Mouse (Mus musculus): ENCODE data around the gene Upb1. TPM values are rescaled to one million over a fixed set of nuclear protein-coding genes. Genes with fewer than 3 reads are reported as not detected.
A peak's percentile ranks its signal among the peaks of the same experiment; 100 is the strongest.

Gene Upb1
- total and polyA plus RNA-seq, 3 experiments, result 1.3 to 2.0 (median 1.6) TPM

DNA sequence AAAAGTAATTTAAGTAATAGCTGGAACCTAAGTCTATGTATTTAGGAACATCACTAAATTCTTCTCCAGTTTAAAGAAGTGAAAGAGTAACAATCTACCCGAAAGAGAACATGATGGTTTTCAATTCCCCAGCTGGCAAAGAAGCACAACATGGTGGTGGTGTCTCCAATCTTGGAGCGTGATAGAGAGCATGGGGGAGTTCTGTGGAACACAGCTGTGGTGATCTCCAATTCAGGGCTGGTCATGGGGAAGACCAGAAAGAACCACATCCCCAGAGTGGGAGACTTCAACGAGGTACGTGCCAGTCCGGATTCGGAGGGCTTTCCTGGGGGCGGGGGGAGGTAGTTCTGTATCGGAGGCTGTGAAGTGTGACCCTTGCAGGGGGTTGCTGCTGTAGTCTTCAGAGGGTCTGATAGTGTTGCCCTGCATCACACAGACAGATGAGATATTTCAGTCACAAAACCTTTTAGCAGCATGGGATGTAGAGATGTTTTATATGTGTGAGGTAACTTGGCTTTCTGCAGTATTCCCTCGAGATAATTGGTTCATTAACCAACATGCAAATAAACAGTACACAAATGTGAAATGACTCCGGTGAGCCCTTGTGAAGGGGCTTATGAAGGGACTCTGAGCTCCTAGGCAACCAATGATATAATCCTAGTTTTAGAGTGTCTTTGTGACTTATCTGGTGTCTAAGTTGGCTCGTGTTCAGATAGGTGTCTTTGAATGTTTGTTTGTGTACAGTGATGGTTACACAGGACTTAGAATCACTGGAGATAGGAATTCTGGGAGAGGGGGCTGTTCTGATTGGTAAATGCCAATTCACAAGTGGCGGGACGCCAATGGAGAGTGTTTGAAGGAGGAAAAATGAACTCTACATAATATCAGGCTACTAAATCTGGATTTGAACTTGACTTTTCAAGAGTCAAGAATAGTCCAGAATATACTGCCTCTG is 27.4 kb downstream of the Upb1 start (continued):
- peak; percentile 50 for TF ChIP-seq EP300 (IDR thresholded peaks at IDR 0.05; ENCODE audit: low read length)

DNA sequence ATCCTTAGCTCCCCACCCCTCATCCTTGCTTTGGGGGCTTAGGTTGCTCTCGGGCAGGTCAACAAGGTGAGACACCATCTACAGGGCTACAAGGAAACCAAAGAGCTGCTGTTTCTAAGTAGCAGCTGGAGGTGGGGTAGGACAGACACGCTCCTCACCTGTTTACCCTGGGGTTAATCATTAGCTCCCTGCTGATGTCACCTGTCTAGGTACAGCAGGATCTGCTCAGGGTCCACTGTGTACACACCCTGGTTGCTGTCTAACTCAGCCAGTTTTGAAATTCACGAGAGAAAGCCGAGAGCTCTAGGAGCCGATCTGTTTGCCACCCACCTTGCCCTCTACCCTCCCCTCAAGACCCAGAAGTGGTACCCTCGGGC is 28.1 kb downstream of the Upb1 start:
- peaks cover 0 to 1% of the 10 kb centered on the region in 2 experiments for H3K36me3 ChIP-seq (replicated peaks in 1 of 2; ENCODE audit: control insufficient read depth in 1 of 2, insufficient read depth in 1 of 2, low read length in 1 of 2)
- peak overlapping the region; percentile 35 for H3K4me2 ChIP-seq (ENCODE audit: insufficient read depth, low read depth, poor library complexity, severe bottlenecking)
- H3K27ac ChIP-seq (ENCODE audit: insufficient read depth, low read depth), result peak overlapping the region; percentile 95
- no peak for DNase-seq (ENCODE audit: extremely low read depth)
- TF ChIP-seq PAX5 (IDR thresholded peaks at IDR 0.05; ENCODE audit: low read length) (no peak), RAD21 (IDR thresholded peaks at IDR 0.05; ENCODE audit: low read depth, low read length) (no peak), IRF4 (IDR thresholded peaks at IDR 0.05; ENCODE audit: low read depth, low read length) (no peak), CHD1 (IDR thresholded peaks at IDR 0.05; ENCODE audit: low read depth, low read length) (no peak), ZNF384 (IDR thresholded peaks at IDR 0.05; ENCODE audit: low read depth, low read length) (no peak), TCF12 (IDR thresholded peaks at IDR 0.05; ENCODE audit: low read depth, low read length) (no peak), MAFK (IDR thresholded peaks at IDR 0.05; ENCODE audit: insufficient replicate concordance, low read length) (no peak), ETS1 (conservative IDR thresholded peaks at IDR 0.05; ENCODE audit: low read depth, low read length) (no peak), SMC3 (IDR thresholded peaks at IDR 0.05; ENCODE audit: low read depth, low read length) (no peak), GABPA (IDR thresholded peaks at IDR 0.05; ENCODE audit: insufficient replicate concordance, low read depth, low read length) (no peak), KAT2A (IDR thresholded peaks at IDR 0.05; ENCODE audit: insufficient replicate concordance, low read length) (no peak), ELF1 (IDR thresholded peaks at IDR 0.05; ENCODE audit: low read depth, low read length) (no peak), ZMIZ1 (IDR thresholded peaks at IDR 0.05; ENCODE audit: low read depth, low read length) (no peak), CTCF (conservative IDR thresholded peaks at IDR 0.05 in 1 of 2, IDR thresholded peaks at IDR 0.05 in 1 of 2; ENCODE audit: low read depth in 2 of 2, low read length in 2 of 2) (no peak), SIN3A (IDR thresholded peaks at IDR 0.05; ENCODE audit: low read length) (no peak), MYC (IDR thresholded peaks at IDR 0.05; ENCODE audit: low read depth, low read length) (no peak), NELFE (IDR thresholded peaks at IDR 0.05; ENCODE audit: low read depth, low read length) (no peak), POLR2AphosphoS2 (IDR thresholded peaks at IDR 0.05; ENCODE audit: low read depth, low read length) (no peak), EP300 (IDR thresholded peaks at IDR 0.05; ENCODE audit: low read length) (no peak), RCOR1 (conservative IDR thresholded peaks at IDR 0.05; ENCODE audit: low read depth, low read length) (no peak; the same call in 1 of the 2 replicates)
- H3K9me3 ChIP-seq (replicated peaks; ENCODE audit: low read length), result peaks cover 8% of the 10 kb centered on the region
- H3K9ac ChIP-seq (ENCODE audit: insufficient read depth, low read depth), result peak overlapping the region; percentile 45; the same call in 1 of the 2 replicates
- in situ Hi-C loops (cut with MboI; ENCODE audit: low pct_ligation_motif_present, low pct_unique_long_range_greater_than_20kb, low sequenced_read_pairs) (no loop called here), dilution Hi-C loops (cut with MboI; ENCODE audit: extremely low pct_ligation_motif_present, extremely low pct_unique_long_range_greater_than_20kb, low sequenced_read_pairs) (no loop called here)
- peaks cover 11 to 72% of the 10 kb centered on the region in 2 experiments; a peak in 3 of 4 replicates for H3K4me1 ChIP-seq (ENCODE audit: control insufficient read depth in 1 of 2, insufficient read depth in 2 of 2)
- H3K4me3 ChIP-seq (replicated peaks in 1 of 3; ENCODE audit: low read depth in 2 of 3, low read length in 2 of 3, poor library complexity in 1 of 3), result peak overlapping the region in 2 of 3 experiments; percentile 10 to 33
- no peaks in the 10 kb centered on the region for H3K79me2 ChIP-seq (replicated peaks; ENCODE audit: control insufficient read depth, extremely low read depth, insufficient read depth, poor library complexity, severe bottlenecking)
- no peaks in the 10 kb centered on the region for H3K27me3 ChIP-seq (replicated peaks)

Data from CH12.LX (cell line).